Mouse (Mus musculus) right cerebral cortex, postnatal 14 days (tissue): ENCODE measurements at regions not wholly inside any gene's neighbourhood (a gene's known extent, or its start where the extent isn't known, plus 50 kb on each side); places are given as distances from the start of the nearest gene placed in this dataset.

ENCODE experiments used
- DNase-seq: peaks from one replicate; pipeline ENCODE4 v3.0.0; 2022

DNA sequence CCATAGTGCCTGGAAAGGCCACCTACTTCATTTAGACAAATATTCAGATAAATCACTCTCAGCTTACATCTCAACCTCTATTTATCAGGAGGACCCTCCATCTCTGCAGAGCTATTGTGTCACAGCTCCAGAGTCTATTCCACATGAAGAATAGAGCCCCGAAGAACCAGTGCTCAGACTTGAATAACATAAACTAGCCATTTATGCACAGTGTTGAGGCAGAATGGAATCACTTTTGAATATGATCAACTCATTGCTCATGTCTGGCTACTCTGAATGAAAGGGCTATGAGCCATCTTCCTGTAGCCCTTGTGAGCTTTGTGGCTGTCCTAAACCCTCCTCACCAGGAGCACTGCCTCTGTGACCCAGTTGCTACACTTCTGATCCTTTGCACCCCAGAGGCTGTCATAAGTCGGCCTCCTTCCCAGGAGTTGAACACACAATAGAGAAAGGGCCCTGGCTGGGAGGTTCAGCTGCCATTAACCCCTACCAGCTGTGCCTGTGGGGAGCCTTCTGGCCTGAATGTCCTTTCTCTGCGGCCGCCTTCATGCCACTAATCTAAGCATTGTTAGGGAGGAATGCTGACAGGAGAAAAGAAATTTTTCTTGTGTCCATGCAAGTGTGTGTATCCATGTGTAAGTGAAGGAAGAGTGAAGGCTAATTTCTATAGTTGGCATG is 195.5 kb upstream of the Sp8 start:
- DNase-seq: no peak

DNA sequence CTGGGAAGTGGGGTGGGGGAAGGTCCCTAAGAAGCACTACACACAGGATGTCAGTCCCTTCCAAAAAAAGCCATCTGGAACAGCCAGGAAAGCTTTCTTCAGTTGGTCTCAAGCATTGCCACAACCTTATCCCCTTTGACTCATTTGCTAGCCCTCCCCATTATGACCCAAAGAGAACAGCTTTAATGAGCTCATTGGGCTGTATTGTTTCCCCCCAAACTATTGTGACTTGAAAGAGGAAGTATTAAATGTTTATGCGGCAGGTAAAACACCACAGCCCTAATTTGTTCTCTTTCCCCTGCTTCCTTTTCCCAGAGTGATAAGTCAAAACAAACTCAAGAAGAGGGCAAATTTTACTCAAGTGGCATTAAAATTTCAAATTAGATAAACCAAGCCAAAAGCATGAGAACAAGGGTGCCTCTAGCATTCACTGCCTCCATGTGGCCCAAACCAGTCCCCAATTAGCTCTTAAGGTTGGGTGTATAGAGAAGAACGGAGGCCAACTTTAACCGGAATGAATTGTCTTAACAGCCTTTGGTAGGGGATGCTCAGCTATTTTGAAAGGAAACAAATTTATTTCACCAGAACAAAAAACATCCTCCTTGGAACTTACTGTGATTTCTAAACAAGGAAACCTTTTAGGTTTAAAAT is 196.7 kb upstream of the Sp8 start:
- no peak for DNase-seq

- DNase-seq: no peak
These were observed 197.5 kb upstream of the Sp8 start for GRCm38 (mm10) chr12:118648673-118649072.

DNA sequence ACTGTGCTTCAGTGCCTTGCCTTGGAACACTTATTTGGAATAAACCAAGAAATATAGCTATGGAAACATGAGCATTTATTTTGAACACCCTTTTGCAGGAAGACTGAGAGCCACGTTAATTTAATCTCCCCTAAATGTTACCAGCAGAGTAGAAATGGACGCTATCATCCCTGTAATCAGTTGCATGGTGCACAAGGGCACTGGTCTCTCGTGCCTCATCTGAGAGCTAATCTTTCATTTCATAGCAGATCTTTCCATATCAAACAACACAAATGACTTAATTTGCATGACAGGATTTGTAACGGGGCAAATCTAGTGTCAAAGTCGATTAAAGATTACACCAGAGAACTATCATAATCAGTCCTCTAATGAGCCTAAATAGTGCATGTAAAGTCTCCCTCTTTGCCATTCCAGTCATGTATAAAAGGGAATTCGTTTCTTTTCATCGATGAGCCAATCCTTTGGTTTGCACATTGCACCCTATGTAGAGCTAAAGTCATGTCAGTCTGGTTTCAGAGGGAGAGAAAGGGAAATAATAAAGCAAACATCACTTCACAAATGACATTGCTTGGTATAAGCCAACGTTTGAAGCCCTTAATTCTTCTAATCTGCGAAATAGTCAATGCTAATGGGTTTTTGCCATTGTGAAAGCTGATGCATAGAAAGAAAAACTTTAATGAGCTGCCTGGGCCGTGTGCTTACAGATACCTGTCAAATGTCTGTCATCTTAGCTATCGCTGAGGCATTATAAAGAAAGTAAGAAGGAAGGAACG is 198.7 kb upstream of the Sp8 start:
- no peak for DNase-seq

GRCm38 (mm10) chr12:118640925-118641324 is 205.2 kb upstream of the Sp8 start:
- DNase-seq: no peak

GRCm38 (mm10) chr12:118637214-118637613 is 208.9 kb upstream of the Sp8 start:
- no peak for DNase-seq

DNA sequence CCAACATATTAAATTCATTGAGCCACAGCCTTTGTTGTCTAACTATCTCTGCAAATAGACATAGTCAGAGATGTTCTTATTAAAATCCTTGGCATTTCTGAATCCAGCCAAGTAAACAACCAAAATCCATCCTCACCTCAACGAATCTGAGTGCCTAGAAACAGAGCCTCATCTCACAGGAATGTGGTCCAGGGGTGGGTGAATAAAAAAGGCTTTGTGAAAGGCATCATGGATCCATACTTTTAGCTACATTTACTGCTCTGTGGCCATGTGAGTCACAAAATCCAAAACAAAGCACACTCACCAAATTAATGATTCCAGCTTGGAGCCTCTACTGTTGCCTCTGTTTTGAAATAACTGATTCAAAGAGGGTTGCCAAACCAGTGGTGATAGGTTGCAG is 210.7 kb upstream of the Sp8 start:
- DNase-seq: no peak

- no peak for DNase-seq
These were observed 215.8 kb upstream of the Sp8 start for GRCm38 (mm10) chr12:118630373-118630772.

- DNase-seq: no peak
These were observed 224.2 kb upstream of the Sp8 start for GRCm38 (mm10) chr12:118621697-118622485.

GRCm38 (mm10) chr12:118620847-118621636 is 225.1 kb upstream of the Sp8 start:
- DNase-seq: no peak

DNA sequence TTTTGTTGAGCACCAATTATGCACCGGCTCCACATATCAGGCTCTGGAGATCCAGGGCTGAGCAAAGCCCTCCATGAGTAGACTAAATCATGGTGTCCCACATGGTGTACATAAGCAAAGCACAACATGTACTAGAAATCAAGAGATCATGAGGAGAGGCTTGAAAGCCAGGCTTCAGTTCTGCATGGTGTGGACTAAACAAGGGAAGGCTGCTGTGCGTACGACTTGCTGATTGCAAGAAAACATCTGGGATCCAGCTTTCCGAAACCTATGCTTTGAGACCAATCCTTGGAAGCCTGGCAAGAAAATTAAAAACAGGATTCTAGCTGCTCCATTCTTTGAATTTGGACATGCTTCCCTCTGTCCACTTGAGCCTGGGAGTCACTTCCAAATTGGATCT is 249.1 kb upstream of the Sp8 start:
- no peak for DNase-seq

- no peak for DNase-seq
These were observed 251.2 kb upstream of the Sp8 start for GRCm38 (mm10) chr12:118594781-118595574.

GRCm38 (mm10) chr12:118583829-118584628 is 262.1 kb upstream of the Sp8 start:
- DNase-seq: peak; percentile 9

GRCm38 (mm10) chr12:118569811-118570210 is 268.6 kb upstream of the Sp4 start:
- DNase-seq: no peak

DNA sequence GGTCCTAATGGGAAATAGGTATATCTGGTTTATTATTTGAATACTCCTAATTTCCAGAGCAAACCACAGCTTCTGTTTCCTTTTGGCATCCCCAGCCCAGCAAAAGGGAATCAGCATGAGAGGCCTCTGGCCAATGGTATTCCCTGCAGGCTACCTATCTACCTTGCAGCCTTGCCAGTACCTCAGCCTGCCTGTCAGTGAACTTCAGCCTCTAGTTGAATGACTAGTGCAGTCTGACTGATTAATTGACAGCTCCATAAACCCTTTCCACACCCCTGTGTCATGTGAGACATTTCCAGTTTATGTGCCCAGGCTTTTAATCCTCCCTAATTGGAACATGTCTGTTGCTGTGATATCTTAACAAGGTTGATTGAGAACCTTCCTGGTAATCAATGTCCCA is 265.4 kb upstream of the Sp4 start:
- no peak for DNase-seq

DNA sequence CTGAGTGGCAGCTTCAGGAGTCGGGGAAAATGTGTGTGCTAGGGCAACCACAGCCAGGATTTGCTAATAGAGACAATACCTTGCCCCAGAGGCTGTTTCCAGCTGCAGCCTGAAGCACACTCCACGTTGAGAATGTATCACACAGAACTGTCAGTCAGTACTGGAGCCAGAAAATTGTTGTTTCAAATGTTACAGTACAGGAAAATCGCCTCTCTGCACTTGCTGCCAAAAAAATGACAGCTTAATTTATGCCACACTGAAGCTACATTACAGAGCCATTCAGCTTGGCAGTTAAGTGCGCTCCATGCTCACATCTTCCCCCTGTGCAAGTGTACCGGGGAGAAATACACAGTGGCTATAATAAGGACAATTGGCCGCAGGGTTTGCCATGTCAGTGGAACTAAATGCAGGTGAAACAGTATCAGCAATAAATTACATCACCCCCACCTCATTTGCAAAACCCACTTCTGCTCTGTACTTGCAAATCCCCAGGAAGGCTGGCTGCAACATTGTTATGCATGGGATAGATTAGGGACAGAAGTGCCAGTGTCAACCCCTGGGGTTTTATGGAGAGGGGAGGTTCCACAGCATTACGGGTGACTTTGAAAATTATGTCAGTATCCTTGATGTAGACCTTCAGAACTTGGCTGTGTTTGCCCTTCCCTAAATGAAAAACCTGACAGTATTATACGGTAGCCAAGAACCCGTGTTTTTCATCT is 263.3 kb upstream of the Sp4 start:
- no peak for DNase-seq

GRCm38 (mm10) chr12:118562226-118562625 is 261.0 kb upstream of the Sp4 start:
- DNase-seq: no peak

GRCm38 (mm10) chr12:118549071-118549470 is 247.8 kb upstream of the Sp4 start:
- no peak for DNase-seq

DNA sequence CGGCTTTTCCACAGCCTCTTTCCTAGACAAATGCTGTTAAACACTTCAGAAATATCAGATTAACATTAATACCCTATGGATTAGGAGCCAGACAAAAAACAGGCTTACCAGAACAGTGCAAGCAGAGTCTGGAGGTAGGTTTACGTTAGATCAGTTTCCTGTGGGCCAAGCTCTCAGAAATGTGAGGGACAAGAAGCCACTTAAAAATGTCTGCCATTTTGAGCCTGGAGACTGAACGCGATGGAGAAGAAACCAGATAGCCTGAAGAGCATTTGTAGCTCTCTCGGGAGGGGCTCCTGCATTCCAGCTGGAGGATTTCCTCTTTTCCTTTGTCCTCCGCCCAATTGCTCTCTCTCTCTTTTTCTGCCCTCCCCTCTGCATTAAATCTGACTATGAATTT is 239.1 kb upstream of the Sp4 start:
- no peak for DNase-seq

DNA sequence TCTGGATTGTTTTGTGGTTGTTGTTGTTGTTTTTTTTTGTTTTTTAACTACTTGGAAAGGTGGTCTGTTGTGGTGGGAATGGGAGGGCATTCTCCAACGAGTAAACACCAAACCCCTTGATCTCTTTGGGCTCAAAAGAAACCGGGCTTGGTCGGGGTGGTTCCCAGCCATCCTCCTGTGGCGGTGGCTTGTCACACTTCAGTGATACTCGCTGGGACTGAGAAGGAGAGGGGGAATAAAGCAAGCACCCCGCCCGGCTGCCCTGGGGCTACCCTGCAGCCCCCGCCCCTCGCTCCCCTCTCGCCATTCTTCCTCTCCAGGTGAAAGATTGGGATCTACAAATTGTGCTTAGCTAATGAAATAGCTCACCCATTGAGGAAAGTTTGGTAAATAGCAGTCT is 229.3 kb upstream of the Sp4 start:
- DNase-seq: no peak
